Mouse (Mus musculus) c-Kit-positive CD71-positive TER-119-positive erythroid progenitor cells, embryonic 14.5 days (primary cell): ENCODE measurements around the gene D6Ertd527e.
"Not testable (repeated sequence)": the region's sequence is repeated elsewhere in the genome, so short reads cannot be mapped to it uniquely, and the experiment has no call there.

Experiments used
- DNase-seq: peaks from one replicate; pipeline ENCODE4 v3.0.0-alpha.2; 2013; ENCODE audit warnings: low spot score

D6Ertd527e gene

GRCm38 (mm10) chr6:87104123-87104796 lies at the start of gene D6Ertd527e:
Gene D6Ertd527e (plus strand): TSS chr6:87104746.
- DNase-seq = no peak

DNA sequence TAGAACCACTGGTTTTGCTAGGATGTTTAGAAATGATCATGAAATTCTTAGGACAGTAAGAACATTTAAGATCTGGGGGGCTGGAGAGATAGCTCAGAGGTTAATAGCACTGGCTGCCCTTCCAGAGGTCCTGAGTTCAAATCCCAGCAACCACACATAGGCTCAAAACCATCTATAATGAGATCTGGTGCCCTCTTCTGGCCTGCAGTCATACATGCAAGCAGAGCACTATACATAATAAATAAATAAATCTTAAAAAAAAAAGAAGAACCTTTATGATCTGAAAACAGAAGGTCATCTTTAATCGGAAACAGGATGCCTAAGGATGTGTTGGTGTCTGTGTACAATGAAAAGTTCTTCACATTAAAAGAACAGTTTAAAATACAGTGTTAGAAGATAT lies 44.8 kb upstream of the D6Ertd527e start:
- DNase-seq = no peak

DNA sequence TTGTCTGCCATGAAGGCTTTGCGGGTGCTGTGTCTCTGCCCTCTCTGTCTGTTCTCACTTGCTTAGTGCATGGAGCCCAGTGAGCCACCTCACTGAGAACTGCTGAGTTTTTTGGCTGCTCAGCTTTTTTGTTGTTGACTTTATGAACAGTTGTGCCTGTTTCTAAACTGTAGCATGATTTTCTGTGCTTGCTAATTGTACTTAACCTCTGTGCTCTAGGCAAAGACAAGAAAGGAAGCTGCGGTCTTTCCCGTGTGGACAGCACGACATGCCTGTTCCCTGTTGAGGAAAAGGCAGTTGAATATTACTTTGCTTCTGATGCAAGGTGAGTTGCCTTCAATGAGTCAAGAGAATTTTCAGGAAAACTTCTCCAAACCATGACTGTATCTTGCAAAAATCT lies 41.0 kb upstream of the D6Ertd527e start:
- no peak for DNase-seq

- DNase-seq = no peak
These were observed 36.3 kb upstream of the D6Ertd527e start for GRCm38 (mm10) chr6:87068209-87068608.

DNA sequence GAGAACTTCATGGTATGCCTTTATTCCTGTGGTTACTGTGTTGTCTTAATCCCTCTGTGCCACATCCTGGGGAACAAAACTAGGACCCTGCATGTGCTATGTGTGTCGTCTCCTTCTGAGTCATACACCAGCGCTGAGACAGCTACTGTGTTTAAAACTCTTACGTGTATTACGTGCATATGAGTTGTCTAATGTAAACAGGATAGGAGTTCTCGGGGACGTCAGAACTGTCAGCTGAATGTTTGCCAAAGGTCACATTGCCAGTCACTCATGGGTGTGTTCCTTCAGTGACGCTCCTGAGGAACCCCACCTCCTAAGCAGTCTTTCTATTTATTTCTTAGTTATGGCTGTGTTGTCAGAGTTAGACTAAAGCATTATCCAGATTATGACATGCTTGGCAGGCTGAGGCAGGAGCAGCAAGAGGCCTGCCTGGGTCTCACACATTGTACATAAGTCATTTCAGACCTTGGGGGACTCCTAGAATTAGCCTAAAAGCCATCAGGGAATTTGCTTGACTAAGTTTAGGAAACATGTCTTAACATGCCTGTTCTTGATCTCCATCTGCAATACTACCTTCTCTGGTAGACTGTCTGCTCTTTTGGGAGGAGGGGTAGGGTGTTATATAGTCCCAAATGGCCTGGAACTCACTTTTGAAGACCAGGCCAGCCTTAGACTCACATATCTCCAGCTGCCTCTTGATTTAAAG lies 35.2 kb upstream of the D6Ertd527e start:
- no peak for DNase-seq

- no peak for DNase-seq
These were observed 33.9 kb upstream of the D6Ertd527e start for GRCm38 (mm10) chr6:87070641-87071040.

- DNase-seq = no peak
These were observed 31.8 kb upstream of the D6Ertd527e start for GRCm38 (mm10) chr6:87072759-87073158.

GRCm38 (mm10) chr6:87075092-87075685 lies 29.4 kb upstream of the D6Ertd527e start:
- no peak for DNase-seq

- DNase-seq = no peak
These were observed 25.1 kb upstream of the D6Ertd527e start for GRCm38 (mm10) chr6:87079457-87079856.

GRCm38 (mm10) chr6:87085026-87085425 lies 19.5 kb upstream of the D6Ertd527e start:
- peak; percentile 45 for DNase-seq

DNA sequence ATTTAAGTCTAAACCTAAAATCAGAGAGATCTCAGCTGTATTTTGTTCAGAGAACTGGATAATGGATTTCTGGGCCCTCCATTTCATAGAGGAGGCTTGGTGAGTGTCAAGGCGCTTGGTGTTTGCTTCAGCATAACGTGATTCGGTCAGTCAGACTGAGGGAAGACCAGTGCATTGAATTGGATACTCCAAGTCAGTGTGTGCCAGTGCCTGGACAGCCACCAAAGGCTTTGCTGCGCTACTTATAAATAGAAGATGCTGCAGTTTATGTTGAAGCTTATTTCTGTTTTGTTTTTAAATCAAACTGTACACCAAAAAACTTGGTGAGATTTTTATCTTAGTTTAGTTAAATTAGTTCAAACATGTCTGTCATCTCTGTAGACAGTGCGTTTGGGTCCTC lies 16.2 kb upstream of the D6Ertd527e start:
- DNase-seq = no peak

- no peak for DNase-seq
These were observed 13.7 kb upstream of the D6Ertd527e start for GRCm38 (mm10) chr6:87090877-87091276.

- DNase-seq = no peak
These were observed 12.1 kb upstream of the D6Ertd527e start for GRCm38 (mm10) chr6:87092476-87092875.

GRCm38 (mm10) chr6:87093631-87094030 lies 10.9 kb upstream of the D6Ertd527e start:
- not testable (repeated sequence) for DNase-seq

GRCm38 (mm10) chr6:87099261-87099660 lies 5.3 kb upstream of the D6Ertd527e start:
- DNase-seq = no peak

- no peak for DNase-seq
These were observed 4.8 kb upstream of the D6Ertd527e start for GRCm38 (mm10) chr6:87099671-87100296.

DNA sequence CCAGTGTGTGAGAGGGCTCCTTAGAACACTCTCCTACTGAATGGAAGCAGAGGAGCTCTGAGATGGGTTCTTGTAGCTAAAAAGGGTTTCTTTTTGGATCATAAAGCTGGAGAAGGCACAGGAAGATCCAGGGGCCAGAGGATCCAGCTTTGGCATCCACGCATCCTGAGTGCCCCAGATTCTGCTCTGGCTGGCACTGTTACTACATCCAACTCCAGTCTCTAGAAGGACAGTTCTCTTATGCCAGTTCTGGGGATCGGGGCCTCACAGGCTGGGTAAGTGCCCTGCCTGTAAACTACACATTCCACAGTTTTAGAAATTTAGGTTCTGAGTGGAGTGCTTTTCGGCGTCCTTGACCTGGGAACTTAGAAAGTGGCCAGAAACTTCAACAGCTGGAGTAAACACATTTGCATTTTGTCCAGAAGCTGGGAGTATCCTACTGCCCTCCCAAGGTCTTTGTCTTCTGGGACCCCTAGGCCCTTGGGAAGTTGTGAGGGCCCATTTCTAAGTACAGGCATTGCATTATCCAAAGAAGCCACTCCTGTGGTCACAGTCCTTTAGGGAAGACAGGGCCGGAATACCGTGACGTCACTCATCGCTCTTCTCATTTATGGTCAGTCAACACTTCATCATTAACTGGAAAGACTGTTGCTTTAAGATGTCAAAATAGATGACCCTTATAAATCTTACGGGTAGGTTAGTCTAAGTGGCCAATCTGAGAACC lies 4.1 kb upstream of the D6Ertd527e start:
- DNase-seq = no peak

- peak; percentile 78 for DNase-seq
These were observed 3.1 kb upstream of the D6Ertd527e start for GRCm38 (mm10) chr6:87101281-87101954.

- no peak for DNase-seq
These were observed 2.6 kb upstream of the D6Ertd527e start for GRCm38 (mm10) chr6:87101955-87102353.

- DNase-seq = no peak
These were observed 2.1 kb upstream of the D6Ertd527e start for GRCm38 (mm10) chr6:87102421-87102911.

- no peak for DNase-seq
These were observed 1.2 kb upstream of the D6Ertd527e start for GRCm38 (mm10) chr6:87103314-87103713.
